Mouse (Mus musculus) ES-E14 (cell line): ENCODE measurements at regions not wholly inside any gene's neighbourhood (a gene's known extent, or its start where the extent isn't known, plus 50 kb on each side); places are given as distances from the start of the nearest gene placed in this dataset.

Experiments used
- CHD2 ChIP-seq: IDR thresholded peaks from 2 replicates; pipeline ENCODE4 v1.6.1; 2014; ENCODE audit warnings: mild to moderate bottlenecking, low read depth, low read length, inconsistent platforms
- HCFC1 ChIP-seq: IDR thresholded peaks from 2 replicates; pipeline ENCODE4 v1.6.1; 2012; ENCODE audit warnings: low read length, inconsistent platforms, borderline replicate concordance; ENCODE audit not compliant: insufficient read depth
- ZNF384 ChIP-seq: IDR thresholded peaks from 2 replicates; pipeline ENCODE4 v1.6.1; 2012; ENCODE audit warnings: low read depth, low read length, inconsistent platforms

DNA sequence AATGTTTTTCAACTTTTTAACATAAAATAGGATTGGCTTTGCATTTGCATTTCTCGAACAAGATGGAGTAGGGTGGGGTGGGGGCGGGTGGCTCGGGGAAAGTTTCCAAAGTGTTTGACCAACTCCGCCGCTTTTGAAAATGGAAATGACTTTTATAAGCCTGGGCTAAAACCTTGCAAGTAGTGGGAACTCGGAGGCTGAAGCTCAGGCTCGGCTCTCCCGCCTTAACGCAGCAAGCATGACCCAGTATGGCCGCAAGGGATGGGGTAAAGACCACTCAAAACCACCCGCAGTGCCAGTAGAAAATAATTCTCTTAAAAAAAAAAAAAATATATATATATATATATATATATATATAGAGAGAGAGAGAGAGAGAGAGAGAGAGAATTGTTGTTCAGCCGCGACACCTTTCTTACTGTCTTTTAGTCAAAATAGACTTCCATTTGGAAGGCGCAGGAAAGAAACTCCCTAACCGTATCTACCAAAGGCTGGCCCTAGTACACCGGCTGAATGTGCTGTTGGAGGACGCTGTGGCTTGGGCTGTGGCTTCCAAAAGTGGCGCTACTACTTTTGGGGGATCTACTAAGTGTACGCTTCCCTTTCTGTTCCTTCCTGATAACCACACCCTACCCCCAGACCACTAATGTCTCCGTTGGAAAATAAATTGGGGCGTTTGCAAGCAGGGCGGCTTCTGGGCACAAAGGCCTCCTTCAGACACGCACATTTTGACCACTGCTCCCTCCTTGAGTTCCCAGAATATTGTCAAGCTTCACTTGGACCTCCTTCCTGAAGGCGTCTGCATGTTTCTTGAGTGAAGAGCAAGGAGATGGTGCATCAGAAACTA lies 126.2 kb downstream of the Nkx6-1 start:
- TF ChIP-seq HCFC1 (no peak), CHD2 (no peak), ZNF384 (no peak)
